Mouse (Mus musculus) large intestine, adult 2 months (tissue): Measurements from ENCODE around the gene Tmem59. TPM values are rescaled to one million over a fixed set of nuclear protein-coding genes. Genes with fewer than 3 reads are reported as not detected.
A peak's percentile ranks its signal among the peaks of the same experiment; 100 is the strongest.

Source experiments
- DNase-seq: peaks from one replicate; pipeline ENCODE4 v3.0.0-alpha.2; 2012; ENCODE audit warnings: low read depth, low spot score
- WGBS: fragments of 180-500 bp; shearing (Covaris S2); methylation state at CpG from one replicate; pipeline ENCODE4 v1.1.7; 2018; 5-methylcytosine and 5-hydroxymethylcytosine counted together
- polyA plus RNA-seq: library from polyadenylated mRNA; depleted of rRNA; stranded (reverse); fragments of >200 nt; gene quantifications from 2 replicates; pipeline ENCODE4 v1.2.3, GENCODE M21; 2012; rRNA removed

The Tmem59 gene
- polyA plus RNA-seq, 1 experiment: 334 TPM

- 50% methylated on average over 11 of the region's 11 CpGs for WGBS
- DNase-seq: peak; percentile 64
These were observed 45.3 kb downstream of the Tmem59 start for GRCm38 (mm10) chr4:107223225-107224204.

- no peak for DNase-seq
- WGBS: 81% methylated on average over 2 of the region's 2 CpGs
These were observed 48.1 kb downstream of the Tmem59 start for GRCm38 (mm10) chr4:107226313-107226712.

- 49% methylated on average over 3 of the region's 3 CpGs for whole genome bisulfite sequencing
- no peak for DNase-seq
These were observed 54.0 kb downstream of the Tmem59 start for GRCm38 (mm10) chr4:107232219-107232618.

GRCm38 (mm10) chr4:107238253-107238652, 60.1 kb downstream of the Tmem59 start:
- DNase-seq: no peak
- 69% methylated on average over 2 of the region's 2 CpGs for WGBS

DNA sequence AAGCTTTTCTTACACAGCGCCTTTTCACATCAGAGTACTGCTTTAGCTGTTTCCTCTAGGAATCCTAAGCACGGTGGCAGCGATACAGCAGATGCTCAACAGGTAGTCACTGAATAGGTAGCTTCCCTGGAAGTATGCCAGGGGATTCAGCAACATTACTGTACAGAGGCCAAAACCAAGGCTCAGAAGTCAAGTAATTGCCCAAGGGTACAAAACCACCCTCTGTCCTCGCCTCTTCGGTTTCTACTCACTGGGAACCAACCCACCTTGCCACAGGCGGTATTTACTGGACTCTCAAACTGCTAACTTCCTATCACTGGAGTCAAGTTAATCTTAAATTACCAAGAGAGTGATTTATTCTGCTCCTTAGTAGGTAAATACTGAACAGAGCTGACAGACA, 62.0 kb downstream of the Tmem59 start:
- DNase-seq: no peak
- WGBS: 94% methylated on average over 6 of the region's 6 CpGs

DNA sequence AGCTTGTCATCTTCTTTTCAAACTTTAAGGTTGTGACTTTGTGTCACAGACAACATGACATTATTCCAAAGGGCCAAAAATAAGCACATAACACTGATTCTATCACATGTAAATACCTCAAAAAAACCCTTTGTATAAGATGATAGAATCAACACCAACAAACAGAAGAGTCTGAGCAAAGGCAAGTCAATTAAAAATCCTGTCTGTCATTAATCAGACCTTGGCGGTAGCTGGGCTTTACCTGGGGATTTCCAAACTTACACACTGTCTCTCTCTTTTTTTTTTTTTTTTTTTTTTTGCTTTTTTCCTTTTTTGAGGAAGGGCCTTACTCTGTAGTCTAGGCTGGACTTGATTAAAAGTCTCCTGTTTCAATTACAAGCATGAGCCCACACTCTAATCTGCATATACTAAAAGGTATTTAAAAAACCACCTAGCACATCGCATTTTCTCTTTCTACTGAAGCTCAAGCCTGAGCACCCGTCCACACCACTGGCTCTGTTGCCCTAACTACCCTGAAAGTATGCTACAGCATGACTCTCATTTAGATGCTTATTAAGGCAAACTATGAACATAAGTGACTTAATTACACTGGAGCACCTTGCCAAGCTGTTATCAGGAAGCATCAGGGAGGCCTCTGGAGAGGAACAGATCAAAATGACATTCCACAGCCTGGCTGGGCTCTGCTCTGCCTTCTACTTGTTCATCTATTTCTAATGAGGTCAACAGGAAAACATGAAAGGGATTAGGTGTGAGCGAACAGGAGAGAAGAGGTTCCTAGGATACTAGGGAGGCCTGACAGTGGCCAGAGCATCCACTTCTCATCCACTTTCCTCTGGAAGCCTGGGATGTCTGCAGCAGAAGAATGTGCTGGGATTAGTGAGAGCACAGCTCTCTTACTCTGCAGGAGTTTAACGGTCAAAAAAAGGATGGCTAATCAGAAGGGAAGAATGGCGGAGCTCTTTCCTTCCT, 65.5 kb downstream of the Tmem59 start:
- WGBS: 64% methylated on average over 6 of the region's 6 CpGs
- no peak for DNase-seq

DNA sequence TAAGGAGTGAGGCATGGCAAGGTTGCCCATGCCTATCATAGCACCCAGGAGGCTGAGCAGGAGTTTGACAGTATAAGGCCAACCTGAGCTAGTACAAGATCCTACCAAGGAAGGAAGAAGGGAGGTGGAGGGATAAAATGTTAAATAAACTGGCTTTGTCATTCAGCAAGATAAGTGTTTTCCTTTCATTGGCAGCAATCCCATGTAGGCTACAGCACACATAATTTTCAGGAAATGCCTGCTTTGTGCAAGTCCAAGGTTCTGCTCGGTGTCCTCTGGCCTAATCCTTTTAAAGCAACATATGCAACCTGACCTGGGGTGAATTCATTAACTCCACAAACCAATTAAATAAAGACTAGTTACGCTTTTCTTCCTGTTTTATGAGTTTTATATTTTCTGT, 67.2 kb downstream of the Tmem59 start:
- 14% methylated on average over 2 of the region's 2 CpGs for WGBS
- DNase-seq: no peak

DNA sequence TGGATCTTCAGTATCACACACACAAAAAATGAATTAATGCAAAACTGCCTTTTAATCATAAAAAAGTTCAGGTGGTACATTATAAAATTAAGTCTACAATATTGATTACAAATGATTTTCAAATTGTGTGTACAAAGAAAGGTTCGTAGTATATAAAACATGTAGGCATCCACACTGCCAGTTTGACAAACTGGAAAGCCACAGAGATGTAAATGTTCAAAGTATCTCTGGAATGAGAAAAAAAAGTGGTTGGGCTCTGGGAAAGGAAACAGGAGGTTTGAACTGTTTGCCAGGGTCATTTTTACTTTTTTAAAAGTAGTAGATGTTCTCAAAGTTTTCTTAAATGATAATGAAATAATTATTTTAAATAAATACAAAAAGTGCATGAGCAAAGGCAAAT, 67.8 kb downstream of the Tmem59 start:
- no peak for DNase-seq
- WGBS: 79% methylated on average over 1 of the region's 1 CpGs

GRCm38 (mm10) chr4:107247110-107247509, 68.9 kb downstream of the Tmem59 start:
- no peak for DNase-seq
- 73% methylated on average over 9 of the region's 9 CpGs for WGBS

GRCm38 (mm10) chr4:107248061-107248460, 69.9 kb downstream of the Tmem59 start:
- 53% methylated on average over 3 of the region's 3 CpGs for WGBS
- DNase-seq: no peak

DNA sequence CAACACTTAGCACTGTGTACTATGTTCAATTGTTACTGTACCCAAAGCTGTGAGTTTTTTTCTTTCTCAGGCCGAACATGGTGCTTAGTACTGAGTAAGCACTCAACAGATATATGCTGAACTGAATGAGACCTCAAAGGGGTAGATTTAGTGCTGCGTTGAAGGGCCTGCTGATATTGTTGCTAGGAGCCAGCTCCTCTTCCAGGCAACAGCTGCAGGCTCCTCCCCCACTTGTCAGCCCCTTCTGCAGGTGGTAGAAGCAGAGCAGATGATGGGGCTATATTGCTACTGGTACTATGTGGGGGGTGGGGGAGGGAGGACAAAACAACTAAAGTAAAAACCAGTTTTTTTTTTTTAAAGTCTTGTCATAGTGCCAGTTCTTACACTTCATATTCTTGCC, 71.3 kb downstream of the Tmem59 start:
- DNase-seq: no peak
- 49% methylated on average over 2 of the region's 2 CpGs for WGBS

- 14% methylated on average over 4 of the region's 4 CpGs for WGBS
- no peak for DNase-seq
These were observed 72.3 kb downstream of the Tmem59 start for GRCm38 (mm10) chr4:107250494-107250893.

Other genes with a start within 250 kb of the Tmem59 start
- 86.1 and 89.4 TPM in 2 replicates for gene Mrpl37, start 111.5 kb upstream of the Tmem59 start, polyA plus RNA-seq
- 5.0 and 7.5 TPM in 2 replicates for gene Cyb5rl, start 111.4 kb upstream of the Tmem59 start, polyA plus RNA-seq
- gene Cdcp2, start 81.5 kb upstream of the Tmem59 start, polyA plus RNA-seq: not detected in 2 replicates
- 5.7 and 7.1 TPM in 2 replicates for gene Tceanc2, start 717 bp downstream of the Tmem59 start, polyA plus RNA-seq
- 0.21 and 0.29 TPM in 2 replicates for gene Ldlrad1, start 30.8 kb downstream of the Tmem59 start, polyA plus RNA-seq
- 18.3 and 24.7 TPM in 2 replicates for gene Lrrc42, start 75.1 kb downstream of the Tmem59 start, polyA plus RNA-seq
- gene Hspb11, start 75.2 kb downstream of the Tmem59 start, polyA plus RNA-seq: 2.9 and 3.5 TPM in 2 replicates
- gene Dio1, start 128.8 kb downstream of the Tmem59 start, polyA plus RNA-seq: 16.9 and 39.3 TPM in 2 replicates
- 86.7 and 91.6 TPM in 2 replicates for gene Yipf1, start 136.0 kb downstream of the Tmem59 start, polyA plus RNA-seq
- 15.7 and 16.6 TPM in 2 replicates for gene Ndc1, start 189.4 kb downstream of the Tmem59 start, polyA plus RNA-seq